Mouse (Mus musculus): ENCODE measurements around the gene Atp6v0d1.

Atp6v0d1 gene

GRCm38 (mm10) chr8:105538940-105539339, 26.9 kb downstream of the Atp6v0d1 start:
- in situ Hi-C loops (cut with MboI, MseI) = no loop called here

- in situ Hi-C loops (cut with MboI, MseI) = no loop called here
These were observed 28.7 kb downstream of the Atp6v0d1 start for GRCm38 (mm10) chr8:105537011-105537677.

DNA sequence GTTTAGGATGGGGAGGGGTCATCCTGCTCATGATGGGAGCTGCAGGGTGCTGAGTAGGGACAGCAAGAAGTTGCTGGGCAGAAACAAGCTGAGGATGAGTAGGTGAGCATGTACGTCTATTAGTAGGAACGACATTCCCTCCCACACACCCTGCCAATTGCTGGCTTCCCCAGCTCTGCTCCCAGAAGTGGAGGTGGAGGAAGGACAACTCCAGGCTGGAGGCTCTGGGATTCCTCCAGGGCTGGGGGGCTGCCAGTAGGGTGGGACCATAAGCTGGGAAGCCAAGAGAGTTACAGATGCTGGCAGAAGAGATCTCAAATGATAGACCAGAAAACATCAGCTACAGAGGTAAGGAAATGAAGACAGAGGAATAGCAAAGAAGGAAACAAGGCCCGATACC, 29.3 kb downstream of the Atp6v0d1 start:
- in situ Hi-C loops (cut with MboI, MseI) = no loop called here

DNA sequence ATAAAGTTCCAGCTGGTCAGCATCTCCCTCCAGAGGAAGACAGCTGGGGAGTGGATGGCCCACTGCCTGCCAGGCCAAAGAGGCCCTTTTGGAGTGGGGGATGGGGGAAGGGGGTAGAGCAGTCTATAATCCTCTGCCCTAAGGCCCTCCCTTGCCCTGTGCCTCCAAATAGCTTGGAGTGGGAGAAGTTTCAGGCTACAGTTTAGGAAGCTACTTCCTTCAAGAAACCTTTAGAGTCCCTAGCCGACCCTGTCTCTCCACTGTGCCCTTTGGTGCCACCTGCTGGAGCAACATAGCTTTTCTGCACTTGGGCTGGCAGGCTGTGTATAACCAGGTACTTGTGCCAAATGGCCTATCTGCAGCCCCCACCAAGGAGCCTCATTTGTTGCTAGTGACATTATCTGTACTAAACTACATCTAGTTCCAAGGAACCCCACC, 31.9 kb downstream of the Atp6v0d1 start:
- in situ Hi-C loops (cut with MboI, MseI) = no loop called here

GRCm38 (mm10) chr8:105533439-105533838, 32.4 kb downstream of the Atp6v0d1 start:
- in situ Hi-C loops (cut with MboI, MseI) = no loop called here

DNA sequence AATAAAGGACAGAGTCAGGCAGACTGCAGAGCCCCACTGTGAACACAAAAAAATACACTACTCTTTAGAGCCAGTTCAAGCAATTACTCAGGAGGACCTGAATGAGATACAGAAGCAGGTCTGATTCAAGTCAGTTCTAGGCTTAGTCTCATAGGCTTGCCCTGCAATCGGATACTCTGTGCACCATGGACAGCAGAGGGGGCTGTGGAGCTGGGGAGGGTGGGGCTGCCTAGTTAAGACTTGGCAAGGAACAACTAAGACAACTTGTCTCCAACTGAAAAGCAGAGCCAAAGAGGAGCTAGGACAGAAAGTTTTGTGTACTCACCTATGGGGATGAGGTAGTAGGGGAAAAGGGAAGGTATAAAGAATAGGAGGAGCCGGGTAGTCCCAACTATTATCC, 34.1 kb downstream of the Atp6v0d1 start:
- in situ Hi-C loops (cut with MboI, MseI) = no loop called here

- in situ Hi-C loops (cut with MboI, MseI) = no loop called here
These were observed 36.6 kb downstream of the Atp6v0d1 start for GRCm38 (mm10) chr8:105529271-105529670.

DNA sequence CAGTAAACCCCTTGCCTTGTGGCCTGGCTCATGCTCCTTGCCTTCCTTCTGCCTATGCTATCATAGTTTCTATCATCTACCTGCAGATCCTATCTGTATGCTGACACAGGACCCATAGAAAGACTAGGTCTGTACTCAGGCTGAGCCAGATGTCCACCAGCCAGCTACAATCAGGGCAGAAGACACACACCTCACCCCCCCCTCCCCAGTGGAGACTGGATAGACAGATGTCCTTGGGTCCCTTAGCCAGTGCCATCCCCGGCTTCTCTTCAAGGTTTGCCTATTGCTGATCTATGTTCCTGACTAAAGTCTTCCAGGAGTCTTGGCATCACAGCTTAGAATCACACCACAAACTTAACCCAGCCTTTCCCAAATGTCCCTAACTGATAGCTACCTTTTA, 37.6 kb downstream of the Atp6v0d1 start:
- in situ Hi-C loops (cut with MboI, MseI) = no loop called here

GRCm38 (mm10) chr8:105527110-105527509, 38.7 kb downstream of the Atp6v0d1 start:
- in situ Hi-C loops (cut with MboI, MseI) = no loop called here

- in situ Hi-C loops (cut with MboI, MseI) = no loop called here
These were observed 43.0 kb downstream of the Atp6v0d1 start for GRCm38 (mm10) chr8:105522890-105523289.

- in situ Hi-C loops (cut with MboI, MseI) = no loop called here
These were observed 43.7 kb downstream of the Atp6v0d1 start for GRCm38 (mm10) chr8:105521995-105522769.

GRCm38 (mm10) chr8:105521061-105521460, 44.8 kb downstream of the Atp6v0d1 start:
- in situ Hi-C loops (cut with MboI, MseI) = no loop called here

- in situ Hi-C loops (cut with MboI, MseI) = no loop called here
These were observed 45.3 kb downstream of the Atp6v0d1 start for GRCm38 (mm10) chr8:105520521-105520920.

GRCm38 (mm10) chr8:105519591-105519990, 46.3 kb downstream of the Atp6v0d1 start:
- in situ Hi-C loops (cut with MboI, MseI) = no loop called here

DNA sequence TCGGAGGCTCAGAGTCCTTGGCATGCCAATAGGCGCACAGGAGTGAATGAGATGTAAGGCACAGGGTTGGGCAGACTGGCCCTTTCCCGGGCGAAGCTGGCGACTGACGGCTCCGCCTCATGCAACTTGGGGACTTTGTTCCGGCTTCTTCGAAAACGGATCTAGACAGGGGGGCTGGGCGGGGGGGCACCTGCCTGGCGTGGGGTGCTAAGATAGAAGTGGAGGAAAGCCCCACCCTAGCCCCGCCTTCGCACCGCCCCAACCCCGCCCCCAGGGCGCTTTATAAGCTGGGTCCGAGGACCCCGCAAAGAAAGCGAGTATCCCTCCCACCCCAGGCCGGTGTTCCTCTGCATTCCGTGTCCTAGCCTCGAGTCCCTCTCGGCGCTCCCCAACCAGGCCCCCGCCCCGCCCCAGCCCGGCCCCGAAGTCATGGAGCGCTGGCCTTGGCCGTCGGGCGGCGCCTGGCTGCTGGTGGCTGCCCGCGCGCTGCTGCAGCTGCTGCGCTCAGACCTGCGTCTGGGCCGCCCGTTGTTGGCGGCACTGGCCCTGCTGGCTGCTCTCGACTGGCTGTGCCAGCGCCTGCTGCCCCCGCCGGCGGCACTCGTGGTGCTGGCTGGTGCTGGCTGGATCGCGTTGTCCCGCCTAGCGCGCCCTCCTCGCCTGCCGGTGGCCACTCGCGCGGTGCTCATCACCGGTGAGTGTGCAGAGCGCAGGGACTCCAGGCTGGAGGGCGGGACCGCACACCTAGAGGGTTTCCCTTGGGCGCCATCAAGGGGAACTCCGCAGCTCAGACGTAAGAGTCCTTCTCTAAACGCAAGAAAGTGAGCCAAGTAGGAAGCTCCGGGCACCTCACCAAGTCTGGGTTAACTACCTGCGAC, 47.2 kb downstream of the Atp6v0d1 start, which contains the start of gene Hsd11b2:
TSS of gene Hsd11b2 (plus strand) at position 320 of the 878 bp plus-strand sequence.
- in situ Hi-C loops (cut with MboI, MseI) = no loop called here

GRCm38 (mm10) chr8:105517346-105517745, 48.5 kb downstream of the Atp6v0d1 start:
- in situ Hi-C loops (cut with MboI, MseI) = no loop called here

- in situ Hi-C loops (cut with MboI, MseI) = no loop called here
These were observed 49.7 kb downstream of the Atp6v0d1 start for GRCm38 (mm10) chr8:105516018-105516645.

GRCm38 (mm10) chr8:105514656-105515055, 51.2 kb downstream of the Atp6v0d1 start:
- in situ Hi-C loops (cut with MboI, MseI) = no loop called here

GRCm38 (mm10) chr8:105514194-105514593, 51.7 kb downstream of the Atp6v0d1 start:
- in situ Hi-C loops (cut with MboI, MseI) = no loop called here

DNA sequence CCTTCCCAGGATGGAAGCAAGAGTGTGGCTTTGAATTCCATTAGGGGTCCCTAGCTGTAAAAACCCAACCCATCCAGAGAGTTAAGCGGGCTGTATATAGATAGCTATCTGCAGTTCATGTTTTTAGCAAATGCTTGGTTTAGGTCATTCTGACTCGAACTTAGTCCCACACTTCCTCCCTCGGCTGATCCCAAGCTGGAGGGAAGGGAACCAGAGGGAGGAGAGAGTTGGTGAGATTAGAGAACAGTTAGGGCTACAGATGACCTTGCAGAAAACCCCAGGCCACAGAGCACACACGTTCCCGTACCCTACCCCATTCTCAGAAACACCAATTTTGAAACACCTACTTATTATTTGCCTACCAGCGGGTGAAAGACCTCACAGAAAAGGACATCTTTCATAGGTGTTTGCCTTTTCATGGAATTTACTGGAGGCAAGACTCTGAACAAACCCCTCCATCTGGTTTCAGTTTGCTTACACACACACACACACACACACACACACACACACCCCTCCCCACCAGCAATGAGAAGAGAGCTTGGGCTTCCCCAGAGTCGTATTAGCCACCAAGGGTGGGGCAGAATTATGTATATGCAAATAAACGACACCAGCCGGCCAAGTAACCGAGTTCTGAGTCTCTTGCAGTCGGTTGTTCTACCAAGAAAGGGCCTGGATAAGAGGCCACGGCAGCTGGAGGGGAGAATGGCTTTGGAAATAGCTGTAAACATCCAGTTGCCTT, 55.7 kb downstream of the Atp6v0d1 start:
- in situ Hi-C loops (cut with MboI, MseI) = no loop called here

- in situ Hi-C loops (cut with MboI, MseI) = no loop called here
These were observed 57.1 kb downstream of the Atp6v0d1 start for GRCm38 (mm10) chr8:105508758-105509157.

Measured in T-helper 1 cell (primary cell).